Mouse (Mus musculus) adrenal gland, adult 2 months (tissue): ENCODE measurements around the gene Elovl6. TPM values are rescaled to one million over a fixed set of nuclear protein-coding genes. Genes with fewer than 3 reads are reported as not detected.

Experiments
- DNase-seq: peaks from one replicate; pipeline ENCODE4 v3.0.0; 2021
- polyA plus RNA-seq: library from polyadenylated mRNA; depleted of rRNA; stranded (reverse); fragments of >200 nt; gene quantifications from 2 replicates; pipeline ENCODE4 v1.2.3, GENCODE M21; 2012
- total RNA-seq, 2 experiments: library from RNA; stranded (reverse); gene quantifications; 2 replicates each; pipeline ENCODE4 v1.2.3; 2021

Gene Elovl6
- total and polyA plus RNA-seq, 3 experiments = 59.0 to 111 (median 96.0) TPM

DNA sequence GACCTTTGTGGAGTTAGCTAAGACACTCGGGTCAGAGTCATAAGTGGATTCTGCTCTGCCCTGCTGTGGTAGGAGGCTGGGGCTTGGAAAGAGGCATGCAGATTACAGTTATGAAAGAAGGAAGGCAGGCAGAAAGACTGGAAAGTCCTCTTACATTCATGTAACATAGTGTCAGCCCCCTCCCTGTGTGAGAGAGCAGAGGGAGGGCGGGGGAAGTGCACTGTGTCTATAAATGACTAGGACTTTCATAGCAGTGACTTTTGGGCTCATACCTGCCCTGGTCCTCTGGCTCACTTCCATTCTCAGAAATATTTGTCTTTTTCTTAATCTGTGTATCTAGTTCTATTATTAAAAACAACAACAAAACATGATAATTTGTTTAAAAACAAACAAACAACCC lies 33.9 kb downstream of the Elovl6 start:
- DNase-seq = no peak

DNA sequence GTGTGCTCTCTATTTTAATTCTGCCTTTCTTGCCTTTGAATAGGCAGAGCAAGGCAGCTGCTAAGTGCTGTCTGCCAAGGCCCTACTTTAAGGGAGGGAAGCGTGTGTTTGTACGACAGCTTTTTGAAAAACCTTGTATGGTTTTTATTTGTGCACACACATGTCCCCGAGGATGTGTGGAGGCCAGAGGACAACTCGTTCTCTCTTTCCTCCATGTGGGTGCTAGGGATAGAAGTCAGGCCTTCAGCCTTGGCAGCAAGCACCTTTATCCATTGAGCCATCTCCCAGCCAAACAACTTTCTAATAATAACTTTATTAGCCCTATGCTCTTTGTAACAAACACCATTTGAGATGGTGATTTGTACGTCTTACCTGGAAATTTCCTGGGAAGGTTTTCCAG lies 34.7 kb downstream of the Elovl6 start:
- no peak for DNase-seq

DNA sequence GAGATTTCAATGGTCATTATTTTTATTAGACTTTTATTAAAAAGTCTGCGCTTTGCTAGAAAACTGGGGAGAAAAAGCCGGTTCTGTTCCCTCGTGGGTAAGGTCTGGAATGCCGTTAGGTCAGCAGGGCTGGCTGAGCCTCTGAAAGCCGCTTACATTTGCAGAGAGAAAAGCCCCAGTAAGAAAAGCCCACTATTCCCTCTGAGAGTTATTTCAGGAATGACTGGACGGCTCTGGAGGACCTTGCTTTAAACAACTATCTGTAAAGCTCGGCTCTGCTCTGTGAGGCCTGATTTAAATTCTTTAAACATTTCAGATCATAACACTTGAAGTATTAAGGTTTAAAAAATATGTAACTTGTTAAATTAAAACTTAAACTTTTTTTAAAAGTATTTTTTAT lies 36.4 kb downstream of the Elovl6 start:
- no peak for DNase-seq

DNA sequence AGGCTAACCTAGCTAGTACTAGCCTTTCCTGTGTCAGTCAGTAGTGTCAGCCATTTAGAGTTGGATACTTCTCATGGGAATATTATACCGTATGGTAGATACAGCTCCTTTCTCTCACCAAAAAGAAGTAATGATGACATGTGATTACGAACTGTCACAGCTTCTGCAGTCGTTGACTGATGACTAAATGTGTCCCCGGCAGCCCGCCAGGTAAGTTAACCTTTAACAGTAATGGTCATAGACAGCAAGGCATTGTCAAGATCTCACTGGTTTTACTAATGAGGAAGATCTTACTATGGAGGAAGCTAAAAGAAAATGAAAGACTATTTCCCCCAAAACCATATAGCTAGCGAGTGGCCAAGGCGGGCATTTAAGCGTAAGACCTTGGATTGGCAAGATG lies 38.8 kb downstream of the Elovl6 start:
- DNase-seq = no peak

DNA sequence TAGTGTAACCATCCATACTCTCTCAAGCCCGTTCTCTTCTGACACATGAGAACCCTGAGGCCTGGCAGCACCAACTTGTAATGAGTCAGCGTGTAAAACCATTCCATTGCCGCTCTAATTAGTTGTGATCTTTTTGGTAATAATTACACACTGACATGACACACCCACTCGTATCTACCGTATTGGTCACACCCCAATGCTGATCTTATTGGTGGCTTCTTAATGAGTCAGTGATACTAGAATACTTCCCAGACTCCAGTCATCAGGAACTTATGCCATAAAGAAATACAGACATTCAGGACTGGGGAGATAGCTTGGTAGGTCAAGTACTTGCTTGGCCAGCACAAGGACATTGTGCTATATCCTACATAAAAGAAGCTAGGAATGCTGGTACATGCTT lies 39.5 kb downstream of the Elovl6 start:
- DNase-seq = no peak

DNA sequence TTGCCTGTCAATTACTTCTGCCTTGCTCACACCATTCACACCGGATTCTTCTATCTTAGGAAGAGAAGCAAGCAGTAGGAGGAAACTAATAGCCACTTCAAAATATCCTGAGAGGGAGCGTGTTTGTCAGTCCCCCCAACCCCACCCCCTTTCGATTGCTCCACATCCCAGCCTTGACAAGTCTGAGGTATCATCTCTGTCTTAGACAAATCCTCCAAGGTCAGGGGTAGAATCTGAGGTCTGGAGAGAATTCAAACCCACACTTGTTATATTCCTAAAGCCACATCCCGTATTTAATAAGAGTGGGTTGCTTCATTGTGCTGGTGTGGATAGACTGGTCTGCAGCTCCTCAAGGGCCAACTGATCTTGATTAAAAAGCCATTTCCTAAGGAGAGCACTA lies 40.8 kb downstream of the Elovl6 start:
- DNase-seq = no peak

DNA sequence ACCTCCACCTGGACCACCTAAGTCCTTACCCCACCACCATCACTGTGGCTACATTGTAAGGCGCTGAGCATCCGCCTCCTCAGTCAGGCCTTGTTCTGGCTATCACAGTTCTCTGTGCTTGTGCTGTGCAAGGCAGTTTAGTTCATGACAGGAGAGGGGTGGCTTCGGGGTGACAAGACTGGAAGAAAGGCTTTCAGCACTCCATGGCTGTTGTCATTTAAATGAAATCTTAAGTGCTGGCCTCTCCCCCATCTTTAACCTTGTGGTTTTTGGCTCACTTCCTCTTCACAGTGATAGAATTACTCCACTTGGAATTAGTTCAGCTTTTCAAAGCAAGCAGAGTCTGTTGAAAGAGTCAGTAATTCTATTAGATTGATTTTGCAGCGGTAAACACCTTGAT lies 41.5 kb downstream of the Elovl6 start:
- no peak for DNase-seq

DNA sequence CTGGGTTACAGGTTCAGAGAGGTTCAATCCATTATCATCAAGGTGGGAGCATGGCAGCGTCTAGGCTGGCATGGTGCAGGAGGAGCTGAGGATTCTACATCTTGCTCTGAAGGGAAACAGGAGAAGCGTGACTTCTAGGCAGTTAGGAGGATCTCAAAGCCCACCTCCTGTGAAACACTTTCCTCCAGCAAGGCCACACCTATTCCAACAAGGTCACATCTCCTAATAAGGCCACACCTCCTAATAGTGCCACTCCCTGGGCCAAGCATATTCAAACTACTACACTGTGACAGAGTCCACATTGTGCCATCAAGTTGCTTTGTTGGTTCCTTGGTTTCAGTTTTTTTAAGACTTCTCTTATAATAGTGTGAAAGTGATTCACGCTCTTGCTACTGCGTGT lies 42.9 kb downstream of the Elovl6 start:
- no peak for DNase-seq

DNA sequence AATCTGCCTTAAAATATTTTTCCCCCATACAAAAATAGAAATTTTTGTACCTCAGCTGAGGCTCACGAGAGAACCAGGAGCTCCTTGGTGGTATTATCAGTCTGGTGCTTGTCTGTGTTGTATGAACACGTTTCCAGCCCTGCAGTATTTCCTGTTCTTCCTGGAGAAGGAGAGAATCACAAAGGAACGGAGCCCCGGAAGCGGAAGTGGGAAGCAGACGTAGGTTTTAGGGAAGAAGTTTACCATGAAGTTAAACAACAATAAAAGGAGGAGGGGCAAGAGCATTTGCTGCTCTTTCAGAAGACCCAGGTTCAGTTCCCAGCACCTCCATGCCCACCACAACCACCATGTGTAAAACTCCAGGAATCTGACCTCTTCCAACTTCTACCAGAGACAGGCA lies 44.4 kb downstream of the Elovl6 start:
- DNase-seq = no peak

DNA sequence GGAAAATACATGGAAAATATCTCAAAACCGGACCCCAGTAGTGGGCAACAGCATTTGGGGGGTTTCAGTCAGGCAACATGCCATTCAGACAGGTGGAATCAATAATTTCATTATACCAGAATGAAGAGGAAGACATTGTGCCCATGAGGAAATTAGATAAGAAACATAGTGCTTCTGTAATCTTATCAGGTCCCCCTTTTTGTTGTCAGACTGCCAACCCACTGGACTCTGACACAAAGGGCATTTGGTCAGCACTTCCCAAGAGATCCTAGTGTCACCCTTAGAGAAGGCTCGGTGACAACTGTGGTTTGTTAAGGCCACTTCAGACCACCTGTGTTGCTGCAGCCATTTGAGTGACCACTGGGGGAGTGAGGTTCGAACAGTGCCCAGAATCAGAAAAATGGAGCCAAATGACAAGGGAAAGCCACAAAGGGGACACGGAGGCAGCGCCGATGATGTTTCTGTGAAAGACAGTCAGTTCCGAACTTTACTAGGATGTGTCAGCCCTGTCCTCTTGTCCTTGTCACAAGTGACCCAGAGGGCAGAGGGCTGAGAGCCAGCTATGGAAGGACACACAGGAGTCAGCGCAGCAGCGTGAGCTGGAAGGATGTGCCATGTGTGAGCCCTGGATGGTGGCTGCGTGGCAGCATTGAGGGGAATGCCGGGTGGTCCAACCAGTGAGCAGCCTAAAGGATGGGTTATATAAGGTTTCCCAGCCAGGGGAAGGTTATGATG lies 46.8 kb downstream of the Elovl6 start:
- peak; percentile 84 for DNase-seq

DNA sequence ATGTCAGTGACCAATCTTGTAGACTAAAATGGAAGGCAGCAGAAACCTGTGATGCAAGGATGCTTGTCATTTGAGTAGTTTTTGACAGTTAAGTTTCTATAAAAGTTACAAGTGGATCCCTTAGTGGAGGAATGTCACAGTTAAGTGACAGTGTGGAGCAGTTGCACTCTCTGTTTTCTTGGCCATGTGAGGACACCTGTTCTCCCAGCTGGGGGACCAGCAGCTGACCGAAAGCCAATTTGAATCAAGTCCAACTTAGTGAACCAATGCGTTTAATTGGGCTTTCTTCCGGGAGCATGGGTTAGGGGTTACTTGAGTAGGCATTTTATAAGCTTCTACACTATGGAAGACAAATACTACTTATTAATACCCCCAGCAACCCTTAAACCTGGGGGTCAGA lies 48.9 kb downstream of the Elovl6 start:
- no peak for DNase-seq

DNA sequence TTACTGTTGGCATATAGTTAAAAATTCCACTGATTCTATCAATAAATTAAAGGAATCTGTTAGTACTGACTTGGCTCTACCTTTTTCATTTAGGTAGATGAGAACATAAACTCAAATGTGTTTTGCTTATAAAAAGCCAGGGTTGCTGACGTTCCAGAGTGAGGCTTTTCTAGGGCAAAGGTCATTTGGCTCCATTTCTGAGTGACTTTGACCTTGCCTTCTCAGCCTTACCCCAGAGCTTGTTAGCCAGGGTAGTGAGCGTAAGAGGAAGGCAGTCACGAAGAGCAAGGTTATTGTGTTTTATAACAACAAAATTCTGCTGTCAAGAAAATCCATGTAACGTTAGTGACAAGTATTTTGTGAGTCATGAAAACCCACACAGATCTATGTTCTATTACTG lies 50.3 kb downstream of the Elovl6 start:
- peak; percentile 66 for DNase-seq

DNA sequence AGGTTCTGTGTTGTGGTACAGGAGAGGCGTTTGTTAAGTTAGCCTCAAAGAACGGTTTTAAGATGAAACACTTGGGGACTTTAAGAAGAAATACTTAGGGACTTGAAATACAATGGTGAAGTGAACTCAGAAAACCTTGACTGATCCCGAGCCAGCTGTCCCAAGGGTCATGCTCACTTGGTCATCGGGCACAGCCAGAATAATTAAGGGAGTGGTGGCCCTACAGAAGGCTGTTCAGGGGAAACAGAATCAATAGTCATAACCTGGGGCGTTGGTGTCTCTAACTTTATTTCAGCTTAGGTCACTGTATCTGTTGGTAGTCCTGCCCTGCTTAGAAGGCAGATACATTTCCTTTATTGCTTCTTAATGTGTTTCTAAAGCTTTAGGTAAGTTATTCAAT lies 51.1 kb downstream of the Elovl6 start:
- peak; percentile 50 for DNase-seq

DNA sequence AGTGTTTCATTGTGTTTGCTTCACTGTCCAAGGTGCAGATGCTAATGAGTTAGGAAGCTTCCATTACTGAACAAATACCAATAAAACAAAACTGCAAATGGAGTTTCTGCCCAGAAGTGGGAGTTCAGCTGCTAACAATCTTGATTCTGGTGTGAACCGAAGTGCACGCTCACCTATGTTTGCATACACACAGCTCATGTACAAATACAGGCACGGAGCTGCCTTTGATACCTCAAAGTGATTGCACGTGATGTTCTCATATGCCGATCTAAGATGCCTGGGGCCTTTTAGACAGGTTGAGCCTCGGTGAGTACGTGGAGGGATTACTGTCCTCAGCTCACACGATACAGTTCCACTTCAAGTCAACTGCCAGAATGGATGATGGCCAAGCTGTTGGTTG lies 55.8 kb downstream of the Elovl6 start:
- no peak for DNase-seq

DNA sequence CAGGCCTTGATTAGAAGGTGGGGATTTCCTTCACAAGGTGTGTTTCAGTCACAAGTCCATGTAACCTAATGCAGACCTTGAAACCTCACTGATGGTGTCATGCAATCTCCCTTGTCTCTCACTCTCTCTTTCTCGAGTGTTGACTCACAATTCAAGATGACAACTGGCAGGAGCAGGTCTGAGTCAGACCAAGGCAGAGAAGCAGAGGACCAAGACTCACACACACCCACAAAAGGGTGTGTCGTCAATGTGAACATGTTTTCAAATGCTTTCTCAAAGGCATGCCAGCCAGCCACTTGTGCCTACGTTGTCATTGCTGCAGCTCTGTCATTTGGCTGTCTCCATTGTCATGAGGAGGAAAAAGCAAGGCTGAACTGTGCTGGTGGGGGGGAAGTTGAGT lies 56.6 kb downstream of the Elovl6 start:
- DNase-seq = peak; percentile 40

DNA sequence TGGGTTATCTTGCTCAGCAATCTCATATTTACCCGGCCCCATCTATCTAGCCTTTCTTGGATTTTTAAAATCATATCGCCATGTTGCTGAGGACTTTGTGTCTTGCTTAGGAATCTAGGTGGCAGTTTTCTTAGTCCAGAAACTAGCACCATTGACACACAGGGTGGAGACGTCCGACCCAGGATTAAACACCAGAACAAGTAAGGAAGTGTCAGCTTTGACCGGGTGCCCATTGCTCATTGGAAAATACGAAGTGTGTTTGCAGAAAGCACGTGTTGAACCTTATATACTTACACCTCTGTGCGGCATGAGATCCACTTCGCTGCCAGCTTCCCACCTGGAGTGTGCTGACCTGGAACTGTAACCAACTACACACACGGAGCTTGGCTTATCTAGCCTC lies 57.5 kb downstream of the Elovl6 start:
- DNase-seq = no peak

DNA sequence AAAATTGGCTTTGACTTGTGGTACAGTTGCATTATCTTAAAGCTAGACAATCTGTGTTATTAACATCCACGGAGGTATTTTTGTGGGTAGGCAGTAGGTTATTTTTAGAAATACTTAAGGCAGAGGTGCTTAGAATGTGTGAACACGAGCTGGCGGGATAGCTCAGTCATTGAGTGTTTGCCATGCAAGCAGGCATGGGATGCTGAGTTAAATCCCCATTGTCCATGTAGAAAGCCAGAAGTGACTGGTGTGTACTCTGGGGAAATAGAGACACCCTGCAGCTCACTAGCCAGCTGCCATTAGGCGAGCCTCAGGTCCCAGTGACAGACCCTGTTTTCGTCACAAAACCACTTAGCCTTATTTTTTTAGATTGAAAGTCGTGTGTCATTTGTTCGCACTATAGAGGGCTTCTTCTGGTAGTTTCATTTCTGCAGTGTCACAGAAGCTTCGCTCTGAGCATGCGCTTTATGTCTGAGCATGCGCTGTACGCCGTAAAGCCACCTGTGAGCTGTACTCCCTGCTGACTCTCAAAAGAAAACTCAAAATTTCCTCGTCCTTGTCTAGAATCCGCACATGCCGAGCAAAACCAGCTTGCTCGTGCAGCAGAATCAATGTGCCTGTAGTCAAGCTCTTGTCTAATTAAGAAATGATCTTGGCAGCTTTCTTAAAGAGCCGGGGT lies 58.5 kb downstream of the Elovl6 start:
- no peak for DNase-seq

DNA sequence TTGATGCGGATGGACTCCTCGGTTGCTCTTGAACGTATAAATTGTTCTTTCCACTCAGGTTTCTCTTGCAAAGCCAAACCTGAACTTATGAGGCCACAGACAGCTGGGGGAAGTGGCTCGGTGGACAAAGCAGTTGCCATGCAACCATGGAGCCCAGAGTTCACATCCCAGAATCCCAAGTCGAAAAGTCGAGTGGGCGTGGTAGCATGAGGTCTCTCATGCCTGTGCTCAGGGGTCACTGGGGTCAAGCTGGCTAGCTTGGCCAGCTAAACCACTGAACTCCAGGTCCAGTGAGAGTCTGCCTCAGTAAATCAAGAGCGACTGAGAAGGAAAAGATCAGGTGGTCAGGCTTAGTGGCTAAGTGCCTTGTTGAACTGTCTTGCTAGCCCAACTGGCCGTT lies 59.1 kb downstream of the Elovl6 start:
- DNase-seq = no peak

DNA sequence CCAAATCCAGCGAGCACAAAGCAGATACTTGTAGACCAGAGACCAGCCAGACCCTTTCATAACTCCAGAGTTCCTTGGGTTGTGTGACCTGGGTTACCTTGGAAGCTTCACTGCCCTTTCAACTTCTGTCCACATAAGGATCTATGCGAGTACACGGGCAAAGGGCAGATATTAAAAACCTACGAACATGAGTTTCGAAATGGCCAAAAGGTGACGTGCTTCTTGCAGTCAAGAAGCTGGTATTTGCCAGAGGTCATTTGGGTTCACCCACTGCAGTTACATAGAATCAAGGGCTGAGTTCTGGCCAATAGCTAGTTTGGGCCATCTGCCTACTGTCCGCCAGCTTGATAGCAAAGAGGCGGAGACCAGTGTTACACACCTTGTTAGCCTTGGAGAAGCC lies 59.6 kb downstream of the Elovl6 start:
- DNase-seq = no peak

DNA sequence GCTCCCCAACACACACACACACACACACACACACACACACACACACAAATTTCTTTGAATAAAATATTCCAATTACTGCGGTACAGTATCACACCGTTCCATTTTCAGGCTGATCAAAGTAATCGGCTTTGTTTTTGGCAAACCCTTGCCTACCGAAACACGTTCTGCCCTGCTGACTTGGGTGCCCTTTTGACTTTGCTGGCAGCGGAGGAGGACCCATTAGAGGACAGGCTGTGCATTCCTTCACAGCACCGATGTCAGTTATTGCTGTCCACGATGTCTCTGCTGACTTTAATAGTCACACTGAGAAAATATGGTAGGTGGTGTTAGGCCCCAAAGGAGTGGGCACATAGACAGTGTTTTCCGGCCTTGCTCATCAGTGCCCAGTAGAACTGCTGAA lies 60.8 kb downstream of the Elovl6 start:
- no peak for DNase-seq

DNA sequence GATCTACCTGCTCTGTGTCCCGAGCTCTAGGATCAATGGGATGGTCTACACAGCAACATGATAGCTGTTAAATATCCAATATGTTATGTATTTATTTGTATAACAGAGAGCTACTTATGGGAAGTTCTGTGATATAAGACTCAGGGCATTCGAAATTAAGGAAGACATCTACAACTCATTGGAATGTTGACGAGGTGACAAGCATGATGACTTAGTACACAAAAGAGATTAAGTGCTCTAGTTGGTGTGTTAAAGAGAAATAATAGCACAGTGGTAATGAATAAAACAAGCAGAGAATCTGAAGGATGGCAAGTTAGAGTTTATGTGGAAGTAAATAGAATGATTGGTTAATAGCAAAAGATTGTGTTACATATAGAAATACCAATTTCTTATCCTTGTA lies 61.6 kb downstream of the Elovl6 start:
- DNase-seq = no peak

DNA sequence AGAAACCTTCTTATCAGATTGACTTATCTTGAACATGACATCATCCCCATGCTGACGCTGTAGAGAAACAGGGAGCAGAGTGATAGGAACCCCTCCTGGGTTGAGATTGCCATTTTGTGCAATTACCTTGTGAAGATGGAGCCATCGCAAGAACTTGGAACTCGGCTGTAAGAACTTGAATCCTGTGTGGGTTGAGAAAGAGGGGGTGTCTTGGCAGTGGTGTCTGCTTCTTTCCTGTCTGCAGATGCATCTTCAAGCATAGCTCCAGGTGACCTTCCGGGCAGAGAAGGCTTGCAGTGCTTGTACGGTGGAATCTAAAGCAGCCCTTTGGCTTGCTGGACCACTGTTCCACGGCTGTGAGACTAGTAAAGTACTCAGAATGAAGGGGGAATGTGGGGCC lies 63.9 kb downstream of the Elovl6 start:
- no peak for DNase-seq

DNA sequence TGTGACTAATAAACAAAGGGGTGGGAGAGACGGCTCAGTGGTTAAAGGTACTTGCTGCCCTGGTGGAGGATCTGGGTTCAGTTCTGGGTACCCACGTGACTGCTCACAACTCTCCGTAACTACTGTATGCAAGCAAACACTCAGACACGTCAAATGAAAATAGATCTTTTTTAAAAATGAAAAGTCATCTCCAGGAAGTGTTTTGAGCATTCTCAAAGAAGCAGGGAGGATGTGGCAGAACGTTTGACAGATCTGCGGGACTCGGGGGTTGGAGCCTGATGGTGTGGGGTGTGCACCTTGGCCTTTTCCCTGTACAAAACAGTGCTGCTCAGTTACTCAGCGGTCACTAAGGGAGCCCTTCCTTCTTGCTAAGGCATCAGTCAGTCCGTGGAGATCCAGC lies 70.1 kb downstream of the Elovl6 start:
- DNase-seq = no peak

DNA sequence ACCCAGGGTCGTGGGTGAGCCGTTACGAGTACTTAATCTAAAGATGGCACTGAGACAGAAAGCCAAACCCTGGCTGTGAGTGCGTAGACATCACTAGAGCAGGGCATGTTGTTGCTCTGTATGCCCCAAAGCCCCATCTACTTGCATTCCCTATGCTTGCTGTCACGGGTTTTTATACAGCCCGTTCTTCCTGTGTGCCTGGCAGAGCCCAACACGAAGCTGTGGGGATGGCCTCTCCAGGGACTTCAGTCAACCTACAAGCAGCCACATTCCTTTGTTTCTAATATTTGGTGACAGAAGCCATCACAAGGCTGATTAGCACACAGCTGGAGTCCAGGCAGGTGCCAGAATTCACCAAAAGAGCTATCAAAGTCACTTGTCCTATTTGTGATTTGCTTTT lies 73.3 kb downstream of the Elovl6 start:
- DNase-seq = no peak
